Mouse (Mus musculus): ENCODE data around the gene Plekhh3. TPM values are rescaled to one million over a fixed set of nuclear protein-coding genes. Genes with fewer than 3 reads are reported as not detected.
A peak's percentile ranks its signal among the peaks of the same experiment; 100 is the strongest.

Plekhh3 gene
- polyA plus RNA-seq, 1 experiment from 2014 or later, result 17.1 TPM

GRCm38 (mm10) chr11:101167963-101168300 is 3.2 kb downstream of the Plekhh3 start:
- no peak for ATAC-seq (ENCODE audit: low read depth)
- H3K27ac ChIP-seq (ENCODE audit: low read length), result no peak overlapping the region
- H3K9me3 ChIP-seq (ENCODE audit: control insufficient read depth, low read length), result no peaks in the 10 kb centered on the region
- H3K27me3 ChIP-seq (ENCODE audit: control insufficient read depth, insufficient read depth, low read depth, low read length), result peaks cover 7% of the 10 kb centered on the region; the same call in 1 of the 2 replicates
- H3K9ac ChIP-seq (ENCODE audit: low read length), result 0 out of 2 replicates have a peak overlapping the region, but pooled peaks have one; percentile 22
- H3K36me3 ChIP-seq (ENCODE audit: control insufficient read depth, insufficient read depth, low read length), result peaks cover 36% of the 10 kb centered on the region
- H3K4me1 ChIP-seq (replicated peaks; ENCODE audit: control insufficient read depth, insufficient read depth, low read length), result peaks cover 55% of the 10 kb centered on the region
- 69% methylated on average over 8 of the region's 8 CpGs for WGBS
- H3K4me2 ChIP-seq (ENCODE audit: low read depth, low read length), result peak overlapping the region; percentile 97
- peak overlapping the region; percentile 55; the same call in 1 of the 2 replicates for H3K4me3 ChIP-seq (ENCODE audit: low read length)

GRCm38 (mm10) chr11:101167211-101167962 is 3.8 kb downstream of the Plekhh3 start:
- peaks cover 7% of the 10 kb centered on the region; the same call in 1 of the 2 replicates for H3K27me3 ChIP-seq (ENCODE audit: control insufficient read depth, insufficient read depth, low read depth, low read length)
- H3K4me3 ChIP-seq (ENCODE audit: low read length), result no peak overlapping the region
- no peak overlapping the region for H3K4me2 ChIP-seq (ENCODE audit: low read depth, low read length)
- H3K36me3 ChIP-seq (ENCODE audit: control insufficient read depth, insufficient read depth, low read length), result peaks cover 40% of the 10 kb centered on the region
- peaks cover 56% of the 10 kb centered on the region for H3K4me1 ChIP-seq (replicated peaks; ENCODE audit: control insufficient read depth, insufficient read depth, low read length)
- H3K9me3 ChIP-seq (ENCODE audit: control insufficient read depth, low read length), result no peaks in the 10 kb centered on the region
- no peak overlapping the region for H3K9ac ChIP-seq (ENCODE audit: low read length)
- H3K27ac ChIP-seq (ENCODE audit: low read length), result no peak overlapping the region
- WGBS, result 78% methylated on average over 19 of the region's 19 CpGs
- ATAC-seq (ENCODE audit: low read depth), result no peak

- no peak overlapping the region for H3K27ac ChIP-seq (ENCODE audit: low read length)
- H3K4me2 ChIP-seq (ENCODE audit: low read depth, low read length), result no peak overlapping the region
- H3K4me3 ChIP-seq (ENCODE audit: low read length), result no peak overlapping the region
- H3K9me3 ChIP-seq (ENCODE audit: control insufficient read depth, low read length), result no peaks in the 10 kb centered on the region
- H3K9ac ChIP-seq (ENCODE audit: low read length), result no peak overlapping the region
- no peak for ATAC-seq (ENCODE audit: low read depth)
- H3K27me3 ChIP-seq (ENCODE audit: control insufficient read depth, insufficient read depth, low read depth, low read length), result peaks cover 7% of the 10 kb centered on the region; the same call in 1 of the 2 replicates
- peaks cover 46% of the 10 kb centered on the region for H3K36me3 ChIP-seq (ENCODE audit: control insufficient read depth, insufficient read depth, low read length)
- WGBS, result 76% methylated on average over 14 of the region's 14 CpGs
- H3K4me1 ChIP-seq (replicated peaks; ENCODE audit: control insufficient read depth, insufficient read depth, low read length), result peaks cover 51% of the 10 kb centered on the region
These were observed 4.8 kb downstream of the Plekhh3 start for GRCm38 (mm10) chr11:101166357-101166756.

GRCm38 (mm10) chr11:101164677-101165580 is 6.2 kb downstream of the Plekhh3 start:
- H3K4me2 ChIP-seq (ENCODE audit: low read depth, low read length), result no peak overlapping the region
- ATAC-seq (ENCODE audit: low read depth), result peak; percentile 64
- peaks cover 50% of the 10 kb centered on the region for H3K4me1 ChIP-seq (replicated peaks; ENCODE audit: control insufficient read depth, insufficient read depth, low read length)
- H3K4me3 ChIP-seq (ENCODE audit: low read length), result no peak overlapping the region
- H3K27me3 ChIP-seq (ENCODE audit: control insufficient read depth, insufficient read depth, low read depth, low read length), result peaks cover 7% of the 10 kb centered on the region; the same call in 1 of the 2 replicates
- peak overlapping the region; percentile 55 for H3K27ac ChIP-seq (ENCODE audit: low read length)
- H3K9ac ChIP-seq (ENCODE audit: low read length), result no peak overlapping the region
- 35% methylated on average over 35 of the region's 35 CpGs for WGBS
- H3K9me3 ChIP-seq (ENCODE audit: control insufficient read depth, low read length), result no peaks in the 10 kb centered on the region
- H3K36me3 ChIP-seq (ENCODE audit: control insufficient read depth, insufficient read depth, low read length), result peaks cover 48% of the 10 kb centered on the region

GRCm38 (mm10) chr11:101164351-101164665 is 6.8 kb downstream of the Plekhh3 start:
- WGBS, result 32% methylated on average over 21 of the region's 21 CpGs
- H3K27me3 ChIP-seq (ENCODE audit: control insufficient read depth, insufficient read depth, low read depth, low read length), result peaks cover 7% of the 10 kb centered on the region; the same call in 1 of the 2 replicates
- no peak overlapping the region for H3K4me2 ChIP-seq (ENCODE audit: low read depth, low read length)
- no peaks in the 10 kb centered on the region for H3K9me3 ChIP-seq (ENCODE audit: control insufficient read depth, low read length)
- H3K4me1 ChIP-seq (replicated peaks; ENCODE audit: control insufficient read depth, insufficient read depth, low read length), result peaks cover 44% of the 10 kb centered on the region
- peaks cover 48% of the 10 kb centered on the region for H3K36me3 ChIP-seq (ENCODE audit: control insufficient read depth, insufficient read depth, low read length)
- no peak overlapping the region for H3K9ac ChIP-seq (ENCODE audit: low read length)
- no peak overlapping the region for H3K27ac ChIP-seq (ENCODE audit: low read length)
- no peak overlapping the region for H3K4me3 ChIP-seq (ENCODE audit: low read length)
- no peak for ATAC-seq (ENCODE audit: low read depth)

- no peak overlapping the region for H3K27ac ChIP-seq (ENCODE audit: low read length)
- H3K4me1 ChIP-seq (replicated peaks; ENCODE audit: control insufficient read depth, insufficient read depth, low read length), result peaks cover 38% of the 10 kb centered on the region
- peak; percentile 8; the same call in 1 of the 2 replicates for ATAC-seq (ENCODE audit: low read depth)
- H3K4me2 ChIP-seq (ENCODE audit: low read depth, low read length), result no peak overlapping the region
- 44% methylated on average over 49 of the region's 49 CpGs for WGBS
- no peaks in the 10 kb centered on the region for H3K9me3 ChIP-seq (ENCODE audit: control insufficient read depth, low read length)
- H3K36me3 ChIP-seq (ENCODE audit: control insufficient read depth, insufficient read depth, low read length), result peaks cover 48% of the 10 kb centered on the region
- peaks cover 7% of the 10 kb centered on the region; the same call in 1 of the 2 replicates for H3K27me3 ChIP-seq (ENCODE audit: control insufficient read depth, insufficient read depth, low read depth, low read length)
- H3K4me3 ChIP-seq (ENCODE audit: low read length), result 0 out of 2 replicates have a peak overlapping the region, but pooled peaks have one; percentile 5
- no peak overlapping the region for H3K9ac ChIP-seq (ENCODE audit: low read length)
These were observed 7.4 kb downstream of the Plekhh3 start for GRCm38 (mm10) chr11:101163476-101164350.

- no peak overlapping the region for H3K9ac ChIP-seq (ENCODE audit: low read length)
- H3K4me3 ChIP-seq (ENCODE audit: low read length), result no peak overlapping the region
- peaks cover 7% of the 10 kb centered on the region; the same call in 1 of the 2 replicates for H3K27me3 ChIP-seq (ENCODE audit: control insufficient read depth, insufficient read depth, low read depth, low read length)
- no peaks in the 10 kb centered on the region for H3K9me3 ChIP-seq (ENCODE audit: control insufficient read depth, low read length)
- H3K27ac ChIP-seq (ENCODE audit: low read length), result peak overlapping the region; percentile 33; the same call in 1 of the 2 replicates
- peak; percentile 10; the same call in 1 of the 2 replicates for ATAC-seq (ENCODE audit: low read depth)
- no peak overlapping the region for H3K4me2 ChIP-seq (ENCODE audit: low read depth, low read length)
- WGBS, result 55% methylated on average over 5 of the region's 5 CpGs
- H3K4me1 ChIP-seq (replicated peaks; ENCODE audit: control insufficient read depth, insufficient read depth, low read length), result peaks cover 30% of the 10 kb centered on the region
- H3K36me3 ChIP-seq (ENCODE audit: control insufficient read depth, insufficient read depth, low read length), result peaks cover 44% of the 10 kb centered on the region
These were observed 8.4 kb downstream of the Plekhh3 start for GRCm38 (mm10) chr11:101162772-101163171.

GRCm38 (mm10) chr11:101162301-101162700 is 8.8 kb downstream of the Plekhh3 start:
- peaks cover 30% of the 10 kb centered on the region for H3K4me1 ChIP-seq (replicated peaks; ENCODE audit: control insufficient read depth, insufficient read depth, low read length)
- no peak for ATAC-seq (ENCODE audit: low read depth)
- WGBS, result 57% methylated on average over 5 of the region's 5 CpGs
- peaks cover 39% of the 10 kb centered on the region for H3K36me3 ChIP-seq (ENCODE audit: control insufficient read depth, insufficient read depth, low read length)
- no peaks in the 10 kb centered on the region for H3K9me3 ChIP-seq (ENCODE audit: control insufficient read depth, low read length)
- no peak overlapping the region for H3K4me2 ChIP-seq (ENCODE audit: low read depth, low read length)
- no peak overlapping the region for H3K9ac ChIP-seq (ENCODE audit: low read length)
- peaks cover 3% of the 10 kb centered on the region; the same call in 1 of the 2 replicates for H3K27me3 ChIP-seq (ENCODE audit: control insufficient read depth, insufficient read depth, low read depth, low read length)
- H3K4me3 ChIP-seq (ENCODE audit: low read length), result no peak overlapping the region
- peak overlapping the region; percentile 33; the same call in 1 of the 2 replicates for H3K27ac ChIP-seq (ENCODE audit: low read length)
